Mouse (Mus musculus) hindbrain, embryonic 13.5 days (tissue): Measurements from ENCODE around the gene Gm13693. TPM values are rescaled to one million over a fixed set of nuclear protein-coding genes. Genes with fewer than 3 reads are reported as not detected.
"Not testable (repeated sequence)": the region's sequence is repeated elsewhere in the genome, so short reads cannot be mapped to it uniquely, and the experiment has no call there.

Experiments used
- ATAC-seq: fragments of 200-750 bp; cut with Nextera tagmentation; 2 replicates; pipeline ENCODE4 v1.8.0; 2017; ENCODE audit warnings: moderate TSS enrichment; ENCODE audit not compliant: low FRiP score
- H3K27ac ChIP-seq: fragments of 300-500 bp; sonication (generic); 2 replicates; pipeline ENCODE4 v1.5.1; 2015; ENCODE audit warnings: inconsistent platforms, mild to moderate bottlenecking, moderate library complexity
- H3K27me3 ChIP-seq: fragments of 300-500 bp; sonication (generic); 2 replicates; pipeline ENCODE4 v1.6.1; 2015; ENCODE audit warnings: mild to moderate bottlenecking, inconsistent platforms
- H3K36me3 ChIP-seq: fragments of 300-500 bp; sonication (generic); 2 replicates; pipeline ENCODE4 v1.6.1; 2015; ENCODE audit warnings: mild to moderate bottlenecking, inconsistent platforms
- H3K4me1 ChIP-seq: fragments of 300-500 bp; sonication (generic); replicated peaks from 2 replicates; pipeline ENCODE4 v1.6.1; 2015; ENCODE audit warnings: inconsistent platforms
- H3K4me2 ChIP-seq: fragments of 300-500 bp; sonication (generic); 2 replicates; pipeline ENCODE4 v1.6.1; 2015; ENCODE audit warnings: inconsistent platforms, mild to moderate bottlenecking, moderate library complexity
- H3K4me3 ChIP-seq: fragments of 300-500 bp; sonication (generic); 2 replicates; pipeline ENCODE4 v1.5.1; 2015; ENCODE audit warnings: mild to moderate bottlenecking, inconsistent platforms
- H3K9ac ChIP-seq: fragments of 300-500 bp; sonication (generic); 2 replicates; pipeline ENCODE4 v1.6.1; 2015; ENCODE audit warnings: mild to moderate bottlenecking, inconsistent platforms
- H3K9me3 ChIP-seq: fragments of 300-500 bp; sonication (generic); 2 replicates; pipeline ENCODE4 v1.6.1; 2016; ENCODE audit warnings: inconsistent platforms
- WGBS: fragments of 180-500 bp; shearing (Covaris S2); methylation state at CpG from one replicate; pipeline ENCODE4 v1.1.7; 2015; 5-methylcytosine and 5-hydroxymethylcytosine counted together
- polyA plus RNA-seq: library from polyadenylated mRNA; unstranded; fragments of >200 nt; fragmentation: Nextera tagmentation; extraction: Ambion mirVana; gene quantifications from 2 replicates; pipeline ENCODE4 v1.2.1, GENCODE M21; 2015

The Gm13693 gene
- polyA plus RNA-seq, 1 experiment from 2014 or later: not detected

DNA sequence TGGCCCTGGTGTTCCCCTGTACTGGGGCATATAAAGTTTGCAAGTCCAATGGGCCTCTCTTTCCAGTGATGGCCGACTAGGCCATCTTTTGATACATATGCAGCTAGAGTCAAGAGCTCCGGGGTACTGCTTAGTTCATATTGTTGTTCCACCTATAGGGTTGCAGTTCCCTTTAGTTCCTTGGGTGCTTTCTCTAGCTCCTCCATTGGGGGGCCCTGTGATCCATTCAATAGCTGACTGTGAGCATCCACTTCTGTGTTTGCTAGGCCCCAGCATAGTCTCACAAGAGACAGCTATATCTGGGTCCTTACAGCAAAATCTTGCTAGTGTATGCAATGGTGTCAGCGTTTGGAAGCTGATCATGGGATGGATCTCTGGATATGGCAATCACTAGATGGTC is 33.2 kb downstream of the Gm13693 start:
- not testable (repeated sequence) for H3K4me3 ChIP-seq, H3K27me3 ChIP-seq, H3K9ac ChIP-seq, H3K4me1 ChIP-seq, H3K9me3 ChIP-seq, ATAC-seq, H3K27ac ChIP-seq, H3K36me3 ChIP-seq, H3K4me2 ChIP-seq
- WGBS: no CpG with 5 or more reads among the region's 3 CpGs

DNA sequence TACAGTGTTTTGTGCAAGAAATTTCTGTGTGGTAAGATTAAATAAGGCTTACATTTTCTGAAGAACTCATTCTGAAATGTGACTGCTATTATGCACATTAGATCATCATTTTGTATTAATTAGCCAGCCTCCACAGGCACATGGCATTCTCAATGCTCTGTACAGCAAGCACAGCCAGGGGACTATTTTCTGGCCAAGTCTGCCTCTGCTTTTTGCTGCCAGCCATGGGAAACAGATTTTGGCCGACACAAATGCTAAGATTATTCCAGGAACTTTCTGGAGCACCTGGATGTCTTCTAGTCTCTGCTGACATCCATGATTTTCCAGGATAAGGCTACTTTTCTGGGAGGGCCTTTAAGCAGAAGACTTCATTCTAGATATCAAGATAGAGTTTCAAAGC is 47.6 kb downstream of the Gm13693 start:
- no peaks in the 10 kb centered on the region for H3K27me3 ChIP-seq
- H3K4me1 ChIP-seq: no peaks in the 10 kb centered on the region
- no peaks in the 10 kb centered on the region for H3K9me3 ChIP-seq
- no peak overlapping the region for H3K4me2 ChIP-seq
- no peak overlapping the region for H3K27ac ChIP-seq
- H3K9ac ChIP-seq: no peak overlapping the region
- no peak for ATAC-seq
- H3K36me3 ChIP-seq: no peaks in the 10 kb centered on the region
- WGBS: 76% methylated on average over 1 of the region's 1 CpGs
- H3K4me3 ChIP-seq: no peak overlapping the region

DNA sequence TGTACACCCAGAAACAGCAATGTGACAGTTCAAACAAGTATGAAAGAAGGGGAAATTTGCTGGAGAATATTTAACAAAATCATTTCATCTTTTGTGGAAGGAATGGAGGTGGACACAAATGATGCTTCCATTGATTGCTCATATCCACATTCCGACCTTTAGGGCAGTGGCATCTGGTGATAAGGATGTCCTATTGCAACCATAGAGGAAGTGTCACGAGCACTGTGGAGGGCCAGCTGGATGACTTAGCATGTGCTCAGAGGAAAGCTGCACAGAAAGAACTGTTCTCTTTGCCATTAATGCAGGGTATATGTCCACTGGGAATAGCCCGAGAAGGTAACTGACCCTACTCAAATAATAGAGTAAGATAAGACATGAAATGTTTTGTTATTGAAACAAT is 48.5 kb downstream of the Gm13693 start:
- no peak overlapping the region for H3K27ac ChIP-seq
- no peaks in the 10 kb centered on the region for H3K27me3 ChIP-seq
- 76% methylated on average over 3 of the region's 3 CpGs for WGBS
- no peaks in the 10 kb centered on the region for H3K4me1 ChIP-seq
- H3K36me3 ChIP-seq: no peaks in the 10 kb centered on the region
- no peak for ATAC-seq
- no peak overlapping the region for H3K4me3 ChIP-seq
- H3K9ac ChIP-seq: no peak overlapping the region
- no peak overlapping the region for H3K4me2 ChIP-seq
- no peaks in the 10 kb centered on the region for H3K9me3 ChIP-seq

Other genes with a start within 250 kb of the Gm13693 start
- 20.1 and 27.2 TPM in 2 replicates for gene Itgav, start 237.1 kb upstream of the Gm13693 start, polyA plus RNA-seq
- gene Fam171b, start 148.9 kb upstream of the Gm13693 start, polyA plus RNA-seq: 64.6 and 66.3 TPM in 2 replicates
- not detected in 2 replicates for gene Zswim2, start 20.3 kb upstream of the Gm13693 start, polyA plus RNA-seq
- not detected in 2 replicates for gene Gm13698, start 5.8 kb upstream of the Gm13693 start, polyA plus RNA-seq
- not detected in 2 replicates for gene Gm13695, start 5.8 kb downstream of the Gm13693 start, polyA plus RNA-seq
- gene Gm13696, start 11.6 kb downstream of the Gm13693 start, polyA plus RNA-seq: not detected in 2 replicates
- not detected in 2 replicates for gene Gm13694, start 17.4 kb downstream of the Gm13693 start, polyA plus RNA-seq
- gene Gm13697, start 23.2 kb downstream of the Gm13693 start, polyA plus RNA-seq: not detected in 2 replicates
- gene Gm13691, start 29.1 kb downstream of the Gm13693 start, polyA plus RNA-seq: not detected in 2 replicates